Mouse (Mus musculus): ENCODE data around the gene Xaf1.

GRCm38 (mm10) chr11:72349652-72350051 lies 48.2 kb downstream of the Xaf1 start:
- TF ChIP-seq CTCF (IDR thresholded peaks at IDR 0.05; ENCODE audit: control insufficient read depth, insufficient read depth, insufficient read length): no peak
- TF ChIP-seq MAX (IDR thresholded peaks at IDR 0.05): no peak
- TF ChIP-seq MYOD1 (IDR thresholded peaks at IDR 0.05; ENCODE audit: control insufficient read depth, insufficient read length, low read depth): no peak
- TF ChIP-seq USF1 (IDR thresholded peaks at IDR 0.05; ENCODE audit: low read depth): no peak
- no peak for TF ChIP-seq CEBPB (IDR thresholded peaks at IDR 0.05; ENCODE audit: low read depth)
- no peak for TF ChIP-seq MYOG (IDR thresholded peaks at IDR 0.05; ENCODE audit: control insufficient read depth, extremely low read depth, insufficient read length)
